Mouse (Mus musculus) Patski (cell line): Measurements from ENCODE around the gene Zfp592. TPM values are rescaled to one million over a fixed set of nuclear protein-coding genes. Genes with fewer than 3 reads are reported as not detected.
A peak's percentile ranks its signal among the peaks of the same experiment; 100 is the strongest.

ENCODE experiments used
- ATAC-seq: fragments of 100-300 bp; one replicate; pipeline ENCODE4 v1.8.0; 2021
- CTCF ChIA-PET: fragments of 350-600 bp; sonication (Branson Sonifier 250); formaldehyde crosslinking; loops from one replicate; lab custom pipeline; 2022; ENCODE audit warnings: inconsistent platforms; lab: Charles Lee
- POLR2A ChIA-PET: fragments of 350-600 bp; sonication (Branson Sonifier 250); formaldehyde crosslinking; loops from one replicate; lab custom pipeline; 2022; ENCODE audit warnings: antibody characterized with exemption, inconsistent platforms; lab: Charles Lee
- DNase-seq: peaks from one replicate; pipeline ENCODE4 v3.0.0-alpha.2; 2011; ENCODE audit warnings: low read depth, low spot score
- H3K27me3 ChIP-seq: fragments of 371-371 bp; one replicate; pipeline ENCODE4 v1.5.1; 2021
- CTCF ChIP-seq: fragments of 100-300 bp; IDR thresholded peaks from one replicate; pipeline ENCODE4 v1.5.1; 2021
- in situ Hi-C: fragments of 300-500 bp; cut with MboI; formaldehyde crosslinking; loops from 3 replicates; pipeline ENCODE4 v1.11.1; 2018; ENCODE audit warnings: low pct_unique_long_range_greater_than_20kb, mixed read lengths
- polyA plus RNA-seq: library from polyadenylated mRNA; unstranded; gene quantifications from one replicate; pipeline ENCODE4 v1.2.3, GENCODE M21; 2021

Zfp592 gene
- polyA plus RNA-seq, 1 experiment from 2014 or later, result 19.6 TPM

GRCm38 (mm10) chr7:80993834-80994662, 567 bp downstream of the Zfp592 start:
- CTCF ChIA-PET, result no interaction called here
- ATAC-seq (peak; percentile 73), DNase-seq (no peak)
- POLR2A ChIA-PET, result interaction anchor here (0.7 to 2.0 kb wide), 5 partner anchors 8 to 41 kb away, joined by 3 to 5 read pairs (median 3); no protein-coding TSS in a partner anchor
- in situ Hi-C loops, result no loop called here
- no peaks in the 10 kb centered on the region for H3K27me3 ChIP-seq
- peak; percentile 73 for TF ChIP-seq CTCF

- H3K27me3 ChIP-seq, result no peaks in the 10 kb centered on the region
- in situ Hi-C loops, result no loop called here
- DNase-seq (no peak), ATAC-seq (no peak)
- ChIA-PET CTCF (no interaction called here), POLR2A (interaction anchor here (0.6 to 1.0 kb wide), 5 partner anchors 9 to 292 kb away, joined by 3 to 7 read pairs (median 4); no protein-coding TSS in a partner anchor)
- TF ChIP-seq CTCF, result no peak
Measured at GRCm38 (mm10) chr7:80994663-80995005, 1.2 kb downstream of the Zfp592 start.

- ChIA-PET CTCF (interaction anchor here (2.0 kb wide), 1 partner anchor 14 kb away, joined by 7 read pairs; no protein-coding TSS in a partner anchor), POLR2A (interaction anchor here (0.6 to 0.7 kb wide), 4 partner anchors 35 to 293 kb away, joined by 4 to 7 read pairs (median 4); no protein-coding TSS in a partner anchor)
- DNase-seq (no peak), ATAC-seq (no peak)
- H3K27me3 ChIP-seq, result no peaks in the 10 kb centered on the region
- in situ Hi-C loops, result no loop called here
- TF ChIP-seq CTCF, result no peak
Measured at GRCm38 (mm10) chr7:80995266-80996146, 2.0 kb downstream of the Zfp592 start.

- H3K27me3 ChIP-seq, result no peaks in the 10 kb centered on the region
- CTCF ChIA-PET, result interaction anchor here (0.8 to 1.2 kb wide), 3 partner anchors 8 to 157 kb away, joined by 3 to 4 read pairs (median 4); no protein-coding TSS in a partner anchor
- in situ Hi-C loops, result no loop called here
- no peak for TF ChIP-seq CTCF
- POLR2A ChIA-PET, result no interaction called here
- DNase-seq, result no peak
- no peak for ATAC-seq
Measured at GRCm38 (mm10) chr7:80997776-80998175, 4.3 kb downstream of the Zfp592 start.

GRCm38 (mm10) chr7:80999536-80999935, 6.1 kb downstream of the Zfp592 start:
- DNase-seq (no peak), ATAC-seq (no peak)
- no peak for TF ChIP-seq CTCF
- ChIA-PET CTCF (no interaction called here), POLR2A (no interaction called here)
- in situ Hi-C loops, result no loop called here
- H3K27me3 ChIP-seq, result no peaks in the 10 kb centered on the region

GRCm38 (mm10) chr7:81001844-81002243, 8.4 kb downstream of the Zfp592 start:
- ChIA-PET POLR2A (interaction anchor here (1.0 kb wide), 1 partner anchor 9 kb away, joined by 5 read pairs; the partner anchor contains the start of gene Zfp592), CTCF (no interaction called here)
- no peak for TF ChIP-seq CTCF
- in situ Hi-C loops, result no loop called here
- DNase-seq (no peak), ATAC-seq (no peak)
- no peaks in the 10 kb centered on the region for H3K27me3 ChIP-seq

GRCm38 (mm10) chr7:81004556-81005079, 11.1 kb downstream of the Zfp592 start:
- in situ Hi-C loops, result no loop called here
- TF ChIP-seq CTCF, result no peak
- ATAC-seq (no peak), DNase-seq (no peak)
- H3K27me3 ChIP-seq, result no peaks in the 10 kb centered on the region
- ChIA-PET POLR2A (no interaction called here), CTCF (interaction anchor here (1.0 kb wide), 1 partner anchor 7 kb away, joined by 4 read pairs; no protein-coding TSS in a partner anchor)

- in situ Hi-C loops, result no loop called here
- no peaks in the 10 kb centered on the region for H3K27me3 ChIP-seq
- ChIA-PET CTCF (interaction anchor here (1.0 kb wide), 1 partner anchor 9 kb away, joined by 4 read pairs; no protein-coding TSS in a partner anchor), POLR2A (interaction anchor here (0.7 kb wide), 1 partner anchor 13 kb away, joined by 3 read pairs; no protein-coding TSS in a partner anchor)
- DNase-seq, result no peak
- no peak for ATAC-seq
- TF ChIP-seq CTCF, result no peak
Measured at GRCm38 (mm10) chr7:81005969-81006368, 12.5 kb downstream of the Zfp592 start.

GRCm38 (mm10) chr7:81008285-81008684, 14.8 kb downstream of the Zfp592 start:
- in situ Hi-C loops, result no loop called here
- DNase-seq (no peak), ATAC-seq (no peak)
- ChIA-PET POLR2A (no interaction called here), CTCF (interaction anchor here (2.5 kb wide), 1 partner anchor 12 kb away, joined by 7 read pairs; no protein-coding TSS in a partner anchor)
- H3K27me3 ChIP-seq, result no peaks in the 10 kb centered on the region
- TF ChIP-seq CTCF, result no peak

GRCm38 (mm10) chr7:81011576-81011975, 18.1 kb downstream of the Zfp592 start:
- in situ Hi-C loops, result no loop called here
- H3K27me3 ChIP-seq, result no peaks in the 10 kb centered on the region
- CTCF ChIA-PET, result no interaction called here
- POLR2A ChIA-PET, result no interaction called here
- no peak for TF ChIP-seq CTCF
- DNase-seq (no peak), ATAC-seq (no peak)
